Mouse (Mus musculus) intestine, embryonic 16.5 days (tissue): Measurements from ENCODE around the gene Tamm41. TPM values are rescaled to one million over a fixed set of nuclear protein-coding genes. Genes with fewer than 3 reads are reported as not detected.

Experiments
- ATAC-seq: fragments of 200-750 bp; cut with Nextera tagmentation; 2 replicates; pipeline ENCODE4 v1.8.0; 2017; ENCODE audit warnings: moderate TSS enrichment, moderate library complexity
- H3K27ac ChIP-seq: fragments of 300-500 bp; sonication (generic); 2 replicates; pipeline ENCODE4 v1.5.1; 2014; ENCODE audit warnings: mild to moderate bottlenecking, low read length
- H3K27me3 ChIP-seq: fragments of 300-500 bp; sonication (generic); replicated peaks from 2 replicates; pipeline ENCODE4 v1.6.1; 2014; ENCODE audit warnings: low read length, control low read depth, mixed read lengths; ENCODE audit not compliant: control insufficient read depth, insufficient read depth
- H3K36me3 ChIP-seq: fragments of 300-500 bp; sonication (generic); 2 replicates; pipeline ENCODE4 v1.6.1; 2014; ENCODE audit warnings: low read length, control low read depth; ENCODE audit not compliant: control insufficient read depth, insufficient read depth
- H3K4me1 ChIP-seq: fragments of 300-500 bp; sonication (generic); 2 replicates; pipeline ENCODE4 v1.6.1; 2014; ENCODE audit warnings: low read length, control low read depth, mixed read lengths; ENCODE audit not compliant: control insufficient read depth, insufficient read depth
- H3K4me2 ChIP-seq: fragments of 300-500 bp; sonication (generic); 2 replicates; pipeline ENCODE4 v1.6.1; 2014; ENCODE audit warnings: low read depth, low read length, control low read depth
- H3K4me3 ChIP-seq: fragments of 300-500 bp; sonication (generic); 2 replicates; pipeline ENCODE4 v1.5.1; 2014; ENCODE audit warnings: mild to moderate bottlenecking, low read length
- H3K9ac ChIP-seq: fragments of 300-500 bp; sonication (generic); 2 replicates; pipeline ENCODE4 v1.6.1; 2014; ENCODE audit warnings: low read depth, low read length
- H3K9me3 ChIP-seq: fragments of 300-500 bp; sonication (generic); 2 replicates; pipeline ENCODE4 v1.6.1; 2016; ENCODE audit warnings: low read length, control low read depth; ENCODE audit not compliant: control insufficient read depth
- WGBS: fragments of 180-500 bp; shearing (Covaris S2); extraction: QIAGEN DNeasy Blood & Tissue Kit; methylation state at CpG from one replicate; pipeline ENCODE4 v1.1.7; 2014; 5-methylcytosine and 5-hydroxymethylcytosine counted together
- polyA plus RNA-seq: library from polyadenylated mRNA; unstranded; fragments of >200 nt; fragmentation: Nextera tagmentation; extraction: Ambion mirVana; gene quantifications from 2 replicates; pipeline ENCODE4 v1.2.1, GENCODE M21; 2015

Tamm41 gene
- polyA plus RNA-seq, 1 experiment from 2014 or later = 66.8 TPM

DNA sequence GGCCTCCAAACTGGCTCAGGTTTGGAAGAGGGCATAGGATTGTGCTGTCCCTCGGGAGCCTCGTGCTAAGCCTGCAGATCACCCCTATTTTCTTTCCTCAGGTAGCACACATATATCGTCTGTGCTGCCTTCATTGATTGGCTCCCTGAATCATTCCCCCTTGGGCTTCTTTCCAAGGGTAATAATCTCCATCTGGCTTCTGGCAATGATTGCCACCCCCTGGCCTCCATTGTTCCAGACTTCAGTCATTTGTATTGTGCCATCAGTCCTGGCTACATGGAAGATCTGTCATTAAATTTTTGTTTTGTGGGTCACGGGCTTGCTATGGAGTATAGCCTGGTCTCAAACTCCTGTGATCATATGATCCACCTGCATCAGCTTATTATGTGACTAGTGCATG is 17.8 kb upstream of the Tamm41 start:
- 79% methylated on average over 4 of the region's 4 CpGs for WGBS
- H3K4me1 ChIP-seq = no peaks in the 10 kb centered on the region
- no peaks in the 10 kb centered on the region for H3K9me3 ChIP-seq
- H3K4me2 ChIP-seq = no peak overlapping the region
- ATAC-seq = no peak
- no peak overlapping the region for H3K27ac ChIP-seq
- H3K27me3 ChIP-seq = no peaks in the 10 kb centered on the region
- no peaks in the 10 kb centered on the region for H3K36me3 ChIP-seq
- no peak overlapping the region for H3K4me3 ChIP-seq
- H3K9ac ChIP-seq = no peak overlapping the region

DNA sequence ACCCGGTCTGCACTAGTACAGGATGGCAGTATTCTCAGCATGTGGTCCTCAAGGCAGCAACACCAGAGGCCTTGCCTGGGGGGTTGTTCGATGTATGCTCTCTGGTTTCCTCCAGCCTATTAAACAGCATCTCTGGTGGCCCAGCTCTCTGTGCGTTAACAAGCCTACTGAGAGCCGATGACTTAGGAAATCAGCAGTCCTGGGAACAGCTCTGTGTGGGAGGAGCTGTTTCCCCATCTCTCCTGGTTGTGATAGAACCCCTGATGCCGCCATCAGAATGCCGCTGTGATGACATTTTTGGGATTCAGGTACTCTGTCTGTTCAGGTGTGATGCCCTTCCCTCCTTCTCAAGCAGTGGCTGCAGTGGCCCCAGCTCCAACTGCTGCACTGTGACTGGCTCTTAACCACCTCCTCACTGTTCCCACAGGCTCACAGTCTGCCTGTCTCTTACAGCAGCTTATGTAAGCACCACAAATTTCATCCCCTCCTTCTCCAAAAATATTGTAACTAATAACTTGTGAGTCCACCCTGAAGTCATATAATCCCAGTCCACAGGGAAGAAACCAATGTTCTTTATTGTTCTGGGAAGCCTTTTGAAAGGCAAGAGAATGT is 14.0 kb upstream of the Tamm41 start:
- no peak for ATAC-seq
- 61% methylated on average over 6 of the region's 6 CpGs for WGBS
- no peak overlapping the region for H3K9ac ChIP-seq
- no peaks in the 10 kb centered on the region for H3K9me3 ChIP-seq
- no peak overlapping the region for H3K27ac ChIP-seq
- H3K27me3 ChIP-seq = no peaks in the 10 kb centered on the region
- H3K4me1 ChIP-seq = no peaks in the 10 kb centered on the region
- no peak overlapping the region for H3K4me3 ChIP-seq
- H3K4me2 ChIP-seq = no peak overlapping the region
- no peaks in the 10 kb centered on the region for H3K36me3 ChIP-seq

DNA sequence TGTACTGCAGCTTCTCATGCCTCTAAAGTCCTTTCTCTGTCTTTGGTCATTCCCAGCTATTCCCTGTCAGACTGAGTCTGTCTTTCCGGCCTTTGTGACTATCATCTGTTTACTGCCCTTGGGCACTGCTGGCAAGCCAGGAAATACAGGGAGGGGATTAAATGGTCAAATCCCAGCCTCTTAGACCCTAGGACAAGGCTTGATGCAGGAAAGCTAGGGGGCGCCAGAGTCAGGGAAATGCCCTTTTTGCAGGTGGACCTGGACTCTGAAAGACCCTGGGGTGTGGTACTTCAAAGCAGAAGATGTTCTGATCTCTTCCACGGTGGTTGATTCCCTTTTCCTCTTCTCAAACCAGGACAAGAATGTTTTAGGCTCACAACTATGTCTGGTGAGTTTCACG is 11.3 kb upstream of the Tamm41 start:
- ATAC-seq = no peak
- H3K9me3 ChIP-seq = no peaks in the 10 kb centered on the region
- no peak overlapping the region for H3K4me3 ChIP-seq
- H3K4me2 ChIP-seq = no peak overlapping the region
- no peaks in the 10 kb centered on the region for H3K36me3 ChIP-seq
- H3K4me1 ChIP-seq = no peaks in the 10 kb centered on the region
- WGBS = 15% methylated on average over 4 of the region's 4 CpGs
- H3K27ac ChIP-seq = no peak overlapping the region
- H3K9ac ChIP-seq = no peak overlapping the region
- no peaks in the 10 kb centered on the region for H3K27me3 ChIP-seq

DNA sequence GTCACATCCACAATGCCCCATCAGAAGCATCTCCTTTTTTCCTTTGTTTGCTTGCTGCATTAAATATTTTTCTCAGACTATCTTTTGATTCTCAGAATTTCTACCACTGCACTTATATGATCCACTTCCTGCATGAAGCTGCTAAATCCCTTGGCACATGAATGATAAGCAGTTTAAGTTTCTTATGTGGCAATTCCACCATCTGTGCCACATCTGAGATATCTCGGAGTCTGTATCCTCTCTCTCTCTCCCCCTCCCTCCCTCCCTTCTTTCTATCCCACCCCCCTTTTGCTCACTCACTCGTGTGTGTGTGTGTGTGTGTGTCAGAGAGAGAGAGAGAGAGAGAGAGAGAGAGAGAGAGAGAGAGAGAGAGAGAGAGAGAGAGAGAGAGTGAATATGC is 10.1 kb upstream of the Tamm41 start:
- Histone ChIP-seq H3K4me1 (no peaks in the 10 kb centered on the region), H3K27ac (no peak overlapping the region), H3K27me3 (no peaks in the 10 kb centered on the region), H3K4me2 (no peak overlapping the region), H3K9ac (no peak overlapping the region), H3K9me3 (no peaks in the 10 kb centered on the region), H3K36me3 (no peaks in the 10 kb centered on the region), H3K4me3 (no peak overlapping the region)
- WGBS = 31% methylated on average over 2 of the region's 2 CpGs
- no peak for ATAC-seq

DNA sequence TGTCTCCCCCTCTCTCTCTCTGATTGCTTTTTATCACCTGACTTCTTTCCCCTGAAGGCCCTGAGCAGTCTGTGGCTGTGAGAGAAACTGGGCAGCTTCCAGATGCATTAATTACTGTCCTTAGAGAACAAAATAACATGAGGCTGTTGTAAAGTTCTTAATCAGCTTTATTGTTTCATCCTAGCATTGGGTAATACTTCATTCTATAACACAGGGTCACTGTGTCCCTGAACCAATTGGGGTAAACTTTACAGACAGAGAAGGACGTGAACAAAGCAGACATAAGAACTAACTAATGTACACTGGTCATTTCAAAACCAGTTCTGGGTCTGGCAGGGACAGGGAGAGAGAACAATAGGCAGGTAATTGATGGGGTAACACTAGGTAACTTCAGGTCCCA is 8.4 kb upstream of the Tamm41 start:
- 79% methylated on average over 1 of the region's 1 CpGs for WGBS
- no peaks in the 10 kb centered on the region for H3K9me3 ChIP-seq
- no peak overlapping the region for H3K4me2 ChIP-seq
- H3K27me3 ChIP-seq = no peaks in the 10 kb centered on the region
- no peak for ATAC-seq
- H3K36me3 ChIP-seq = no peaks in the 10 kb centered on the region
- H3K9ac ChIP-seq = no peak overlapping the region
- H3K4me3 ChIP-seq = no peak overlapping the region
- no peak overlapping the region for H3K27ac ChIP-seq
- H3K4me1 ChIP-seq = 0 out of 2 replicates have a peak, but pooled peaks cover 3% of the 10 kb centered on the region

DNA sequence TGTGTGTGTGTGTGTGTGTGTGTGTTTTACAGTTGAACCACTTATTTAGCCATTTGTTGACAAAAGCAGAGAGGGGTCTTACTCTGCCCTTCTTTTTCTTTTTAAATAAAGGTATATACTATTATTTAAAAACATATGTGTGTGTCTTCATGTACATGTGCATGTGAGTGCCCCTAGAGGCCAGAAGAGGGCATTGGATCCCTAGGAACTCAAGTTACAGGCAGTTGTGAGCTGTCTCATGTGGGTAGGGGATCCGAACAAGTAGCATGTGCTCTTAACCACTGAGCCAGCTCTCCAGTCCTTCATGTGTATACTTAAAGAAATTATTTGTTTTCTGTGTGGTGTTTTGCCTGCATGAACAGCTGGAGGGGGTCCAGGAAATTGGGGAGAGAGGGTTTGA is 7.0 kb upstream of the Tamm41 start:
- Histone ChIP-seq H3K27ac (no peak overlapping the region), H3K4me2 (no peak overlapping the region), H3K36me3 (no peaks in the 10 kb centered on the region), H3K9me3 (no peaks in the 10 kb centered on the region), H3K4me1 (0 out of 2 replicates have a peak, but pooled peaks cover 3% of the 10 kb centered on the region), H3K27me3 (no peaks in the 10 kb centered on the region), H3K4me3 (no peak overlapping the region), H3K9ac (no peak overlapping the region)
- WGBS = 59% methylated on average over 1 of the region's 1 CpGs
- no peak for ATAC-seq

DNA sequence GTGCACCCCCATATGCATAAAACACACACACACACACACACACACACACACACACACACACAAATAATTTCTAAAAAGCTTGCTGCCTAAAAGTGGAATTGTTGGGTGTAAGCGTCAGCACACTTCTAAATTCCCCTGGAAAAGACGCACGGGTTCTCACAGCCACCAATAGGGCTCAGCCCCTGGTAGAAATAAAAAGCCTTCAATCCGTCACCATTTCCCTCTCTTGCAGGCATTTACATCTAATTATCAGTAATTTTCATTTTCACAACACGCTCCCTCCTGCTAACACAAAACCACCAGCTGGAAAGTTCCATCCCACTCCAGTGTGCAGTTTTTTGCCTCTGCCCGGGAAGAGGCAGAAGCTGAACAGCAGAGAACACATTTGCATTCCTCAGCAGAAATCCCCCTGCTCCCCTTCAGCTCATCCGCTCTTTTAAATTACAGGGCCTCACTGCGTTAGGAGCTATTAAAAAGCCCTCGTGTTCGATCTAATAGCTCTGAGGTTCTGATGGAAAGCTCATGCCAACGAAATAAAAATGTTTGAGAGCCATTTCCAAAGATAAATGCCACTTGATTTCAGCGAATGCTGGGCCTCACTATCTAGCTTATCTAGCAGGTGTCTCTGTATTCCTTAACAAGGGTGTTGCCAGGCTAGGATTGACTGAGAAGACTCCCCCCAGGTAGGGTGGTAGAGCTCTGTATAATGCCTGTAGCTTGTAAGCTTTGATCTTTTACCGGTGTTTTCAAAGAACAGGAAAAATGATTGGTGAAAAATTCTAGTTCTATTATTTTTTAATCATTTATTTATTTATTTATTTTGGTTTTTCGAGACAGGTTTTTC is 6.2 kb upstream of the Tamm41 start:
- Histone ChIP-seq H3K9me3 (no peaks in the 10 kb centered on the region), H3K4me3 (no peak overlapping the region), H3K9ac (no peak overlapping the region), H3K36me3 (no peaks in the 10 kb centered on the region), H3K27ac (no peak overlapping the region), H3K4me1 (0 out of 2 replicates have a peak, but pooled peaks cover 3% of the 10 kb centered on the region), H3K27me3 (no peaks in the 10 kb centered on the region), H3K4me2 (no peak overlapping the region)
- ATAC-seq = no peak
- 67% methylated on average over 14 of the region's 14 CpGs for WGBS

DNA sequence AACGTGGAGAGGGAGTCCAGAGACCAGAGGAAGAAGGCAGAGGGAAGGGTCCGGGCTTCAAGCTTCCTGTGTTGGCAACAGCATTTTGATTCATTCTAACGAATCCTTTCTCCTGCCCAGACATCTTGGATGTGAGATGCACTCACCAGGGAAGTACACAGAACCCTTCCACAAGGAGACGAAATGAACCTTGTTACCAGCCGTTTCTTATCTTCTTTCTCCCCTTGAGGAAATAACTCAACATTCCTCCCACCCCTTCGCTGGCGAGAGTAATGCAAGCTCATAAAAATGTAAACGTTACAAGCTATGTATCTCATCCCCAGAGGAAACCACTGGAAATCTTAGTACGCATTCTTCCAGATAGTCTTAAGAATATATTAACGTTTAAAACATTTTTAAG is 4.9 kb upstream of the Tamm41 start:
- Histone ChIP-seq H3K9me3 (no peaks in the 10 kb centered on the region), H3K27ac (peak overlapping the region; percentile 39; the same call in 1 of the 2 replicates), H3K4me3 (no peak overlapping the region), H3K27me3 (no peaks in the 10 kb centered on the region), H3K36me3 (no peaks in the 10 kb centered on the region), H3K4me1 (0 out of 2 replicates have a peak, but pooled peaks cover 3% of the 10 kb centered on the region), H3K9ac (no peak overlapping the region), H3K4me2 (no peak overlapping the region)
- 22% methylated on average over 10 of the region's 10 CpGs for WGBS
- peak; percentile 70 for ATAC-seq

DNA sequence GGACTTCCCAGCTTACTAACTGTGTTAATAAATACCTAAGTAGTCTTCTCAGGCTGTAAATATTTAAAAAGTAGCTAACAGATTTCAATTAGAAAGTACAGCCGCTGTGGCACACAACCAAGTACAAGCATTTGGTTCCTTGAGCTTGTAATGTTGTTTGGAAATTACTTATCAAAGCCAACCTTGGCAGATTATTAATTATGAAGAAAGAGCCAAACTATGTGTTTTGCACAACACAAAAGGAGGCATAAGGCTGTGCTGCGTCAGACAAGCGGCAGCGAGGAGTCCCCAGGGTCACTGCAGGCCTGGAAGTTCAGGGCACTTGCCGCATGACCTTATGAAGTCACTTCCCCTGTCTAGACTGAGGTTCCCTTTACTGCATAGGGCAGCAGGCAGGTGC is 4.2 kb downstream of the Tamm41 start:
- no peak overlapping the region for H3K4me3 ChIP-seq
- H3K9ac ChIP-seq = no peak overlapping the region
- peaks cover 4% of the 10 kb centered on the region for H3K4me1 ChIP-seq
- no peak for ATAC-seq
- peaks cover 11% of the 10 kb centered on the region; the same call in 1 of the 2 replicates for H3K36me3 ChIP-seq
- H3K4me2 ChIP-seq = no peak overlapping the region
- no peaks in the 10 kb centered on the region for H3K9me3 ChIP-seq
- H3K27ac ChIP-seq = no peak overlapping the region
- no peaks in the 10 kb centered on the region for H3K27me3 ChIP-seq
- WGBS = 96% methylated on average over 5 of the region's 5 CpGs
